Mouse (Mus musculus) heart, adult 9 months (tissue): Measurements from ENCODE around the gene Nos2.
A peak's percentile ranks its signal among the peaks of the same experiment; 100 is the strongest.

ENCODE experiments used
- DNase-seq, 2 experiments: peaks; one replicate each; pipeline ENCODE4 v3.0.0; 2022; ENCODE audit warnings: low spot score in 2 of 2

Gene Nos2

GRCm38 (mm10) chr11:78959367-78959766 is 38.8 kb downstream of the Nos2 start:
- no peak for DNase-seq

GRCm38 (mm10) chr11:78959841-78960520 is 39.4 kb downstream of the Nos2 start:
- DNase-seq = no peak

GRCm38 (mm10) chr11:78961221-78961620 is 40.6 kb downstream of the Nos2 start:
- DNase-seq = no peak

GRCm38 (mm10) chr11:78967371-78967770 is 46.8 kb downstream of the Nos2 start:
- peak in 1 of 2 experiments; percentile 27 for DNase-seq

GRCm38 (mm10) chr11:78968121-78968520 is 47.5 kb downstream of the Nos2 start:
- no peak for DNase-seq

GRCm38 (mm10) chr11:78971096-78971495 is 50.5 kb downstream of the Nos2 start:
- no peak for DNase-seq

- no peak for DNase-seq
These were observed 51.2 kb downstream of the Nos2 start for GRCm38 (mm10) chr11:78971746-78972145.

- no peak for DNase-seq
These were observed 51.7 kb downstream of the Nos2 start for GRCm38 (mm10) chr11:78972328-78972727.

- no peak for DNase-seq
These were observed 52.3 kb downstream of the Nos2 start for GRCm38 (mm10) chr11:78972811-78973351.

GRCm38 (mm10) chr11:78973381-78974150 is 53.0 kb downstream of the Nos2 start:
- DNase-seq = peak; percentile 70 to 78

GRCm38 (mm10) chr11:78976731-78977510 is 56.3 kb downstream of the Nos2 start:
- no peak for DNase-seq

GRCm38 (mm10) chr11:78978176-78979019 is 57.8 kb downstream of the Nos2 start:
- no peak for DNase-seq

- DNase-seq = no peak
These were observed 59.6 kb downstream of the Nos2 start for GRCm38 (mm10) chr11:78980083-78980634.

- no peak for DNase-seq
These were observed 61.5 kb downstream of the Nos2 start for GRCm38 (mm10) chr11:78982042-78982441.

- no peak for DNase-seq
These were observed 62.1 kb downstream of the Nos2 start for GRCm38 (mm10) chr11:78982513-78983291.

- no peak for DNase-seq
These were observed 63.0 kb downstream of the Nos2 start for GRCm38 (mm10) chr11:78983539-78983938.

- DNase-seq = peak; percentile 91 to 93
These were observed 64.0 kb downstream of the Nos2 start, which contains the start of gene Lgals9 for GRCm38 (mm10) chr11:78984483-78985177. Gene Lgals9 (minus strand): TSS chr11:78984946.

- DNase-seq = no peak
These were observed 64.9 kb downstream of the Nos2 start for GRCm38 (mm10) chr11:78985505-78985904.

GRCm38 (mm10) chr11:78986311-78987002 is 65.9 kb downstream of the Nos2 start:
- DNase-seq = no peak
